Mouse (Mus musculus) Patski (cell line): ENCODE measurements around the gene Trim54. TPM values are rescaled to one million over a fixed set of nuclear protein-coding genes. Genes with fewer than 3 reads are reported as not detected.
A peak's percentile ranks its signal among the peaks of the same experiment; 100 is the strongest.

ENCODE experiments used
- ATAC-seq: fragments of 100-300 bp; one replicate; pipeline ENCODE4 v1.8.0; 2021
- CTCF ChIA-PET: fragments of 350-600 bp; sonication (Branson Sonifier 250); formaldehyde crosslinking; loops from one replicate; lab custom pipeline; 2022; ENCODE audit warnings: inconsistent platforms; lab: Charles Lee
- POLR2A ChIA-PET: fragments of 350-600 bp; sonication (Branson Sonifier 250); formaldehyde crosslinking; loops from one replicate; lab custom pipeline; 2022; ENCODE audit warnings: antibody characterized with exemption, inconsistent platforms; lab: Charles Lee
- DNase-seq: peaks from one replicate; pipeline ENCODE4 v3.0.0-alpha.2; 2011; ENCODE audit warnings: low read depth, low spot score
- H3K27me3 ChIP-seq: fragments of 371-371 bp; one replicate; pipeline ENCODE4 v1.5.1; 2021
- CTCF ChIP-seq: fragments of 100-300 bp; IDR thresholded peaks from one replicate; pipeline ENCODE4 v1.5.1; 2021
- in situ Hi-C: fragments of 300-500 bp; cut with MboI; formaldehyde crosslinking; loops from 3 replicates; pipeline ENCODE4 v1.11.1; 2018; ENCODE audit warnings: low pct_unique_long_range_greater_than_20kb, mixed read lengths
- polyA plus RNA-seq: library from polyadenylated mRNA; unstranded; gene quantifications from one replicate; pipeline ENCODE4 v1.2.3, GENCODE M21; 2021

Trim54 gene
- polyA plus RNA-seq, 1 experiment from 2014 or later: not detected

- in situ Hi-C loops: no loop called here
- H3K27me3 ChIP-seq: peaks cover 41% of the 10 kb centered on the region
- POLR2A ChIA-PET: no interaction called here
- ATAC-seq: peak; percentile 31
- CTCF ChIA-PET: interaction anchor here (1.7 kb wide), 1 partner anchor 13 kb away, joined by 6 read pairs; no protein-coding TSS in a partner anchor
- DNase-seq: no peak
- no peak for TF ChIP-seq CTCF
These were observed 21.9 kb downstream of the Trim54 start, which contains the start of gene Ucn for GRCm38 (mm10) chr5:31138241-31138967. TSS of gene Ucn (minus strand) at chr5:31138829.

GRCm38 (mm10) chr5:31138968-31139425, 22.5 kb downstream of the Trim54 start:
- TF ChIP-seq CTCF: no peak
- in situ Hi-C loops: no loop called here
- POLR2A ChIA-PET: no interaction called here
- DNase-seq (no peak), ATAC-seq (peak; percentile 30)
- CTCF ChIA-PET: interaction anchor here (1.7 kb wide), 1 partner anchor 12 kb away, joined by 6 read pairs; no protein-coding TSS in a partner anchor
- peaks cover 41% of the 10 kb centered on the region for H3K27me3 ChIP-seq

- in situ Hi-C loops: no loop called here
- ChIA-PET POLR2A (interaction anchor here (0.6 kb wide), 1 partner anchor 326 kb away, joined by 3 read pairs; no protein-coding TSS in a partner anchor), CTCF (no interaction called here)
- ATAC-seq: no peak
- DNase-seq: no peak
- TF ChIP-seq CTCF: no peak
- no peaks in the 10 kb centered on the region for H3K27me3 ChIP-seq
These were observed 33.3 kb downstream of the Trim54 start for GRCm38 (mm10) chr5:31149781-31150180.

- H3K27me3 ChIP-seq: no peaks in the 10 kb centered on the region
- ATAC-seq (peak; percentile 48), DNase-seq (peak; percentile 91)
- ChIA-PET CTCF (interaction anchor here (0.8 to 2.2 kb wide), 4 partner anchors 13 to 41 kb away, joined by 3 to 11 read pairs (median 6); partner anchors contain the start of genes Gm29609, Gtf3c2 and Ucn), POLR2A (interaction anchor here (0.6 to 2.0 kb wide), 4 partner anchors 11 to 97 kb away, joined by 3 to 5 read pairs (median 3); partner anchors contain the start of gene Zfp513)
- TF ChIP-seq CTCF: no peak
- in situ Hi-C loops: no loop called here
These were observed 35.2 kb downstream of the Trim54 start for GRCm38 (mm10) chr5:31151746-31152145.

GRCm38 (mm10) chr5:31153516-31154151, 37.1 kb downstream of the Trim54 start:
- DNase-seq (no peak), ATAC-seq (peak; percentile 8)
- ChIA-PET POLR2A (interaction anchor here (0.6 to 2.0 kb wide), 4 partner anchors 9 to 248 kb away, joined by 3 to 5 read pairs (median 4); partner anchors contain the start of genes Eif2b4, Gm29609, Gtf3c2 and Snx17), CTCF (interaction anchor here (1.8 kb wide), 1 partner anchor 9 kb away, joined by 5 read pairs; no protein-coding TSS in a partner anchor)
- TF ChIP-seq CTCF: no peak
- in situ Hi-C loops: no loop called here
- no peaks in the 10 kb centered on the region for H3K27me3 ChIP-seq

GRCm38 (mm10) chr5:31154152-31154553, 37.6 kb downstream of the Trim54 start, which contains the start of gene Mpv17:
TSS of gene Mpv17 (minus strand) at chr5:31154251.
- H3K27me3 ChIP-seq: no peaks in the 10 kb centered on the region
- CTCF ChIA-PET: interaction anchor here (1.8 kb wide), 1 partner anchor 9 kb away, joined by 5 read pairs; no protein-coding TSS in a partner anchor
- no peak for TF ChIP-seq CTCF
- in situ Hi-C loops: no loop called here
- DNase-seq (peak; percentile 70), ATAC-seq (peak; percentile 75)
- POLR2A ChIA-PET: interaction anchor here (0.6 to 1.0 kb wide), 3 partner anchors 16 to 39 kb away, joined by 3 read pairs; partner anchors contain the start of genes Eif2b4, Gm29609, Gtf3c2 and Snx17

- no peak for ATAC-seq
- in situ Hi-C loops: no loop called here
- H3K27me3 ChIP-seq: no peaks in the 10 kb centered on the region
- TF ChIP-seq CTCF: no peak
- no peak for DNase-seq
- ChIA-PET CTCF (interaction anchor here (1.4 to 3.2 kb wide), 3 partner anchors 13 to 166 kb away, joined by 3 to 16 read pairs (median 4); no protein-coding TSS in a partner anchor), POLR2A (interaction anchor here (1.4 kb wide), 1 partner anchor 10 kb away, joined by 5 read pairs; no protein-coding TSS in a partner anchor)
These were observed 46.0 kb downstream of the Trim54 start for GRCm38 (mm10) chr5:31162462-31162861.

GRCm38 (mm10) chr5:31164878-31165277, 48.4 kb downstream of the Trim54 start:
- CTCF ChIA-PET: interaction anchor here (3.2 kb wide), 1 partner anchor 11 kb away, joined by 16 read pairs; no protein-coding TSS in a partner anchor
- DNase-seq (no peak), ATAC-seq (no peak)
- TF ChIP-seq CTCF: no peak
- in situ Hi-C loops: no loop called here
- H3K27me3 ChIP-seq: no peaks in the 10 kb centered on the region
- POLR2A ChIA-PET: no interaction called here

- DNase-seq: no peak
- ChIA-PET POLR2A (interaction anchor here (0.9 kb wide), 1 partner anchor 24 kb away, joined by 3 read pairs; the partner anchor contains the start of genes Eif2b4 and Snx17), CTCF (no interaction called here)
- in situ Hi-C loops: no loop called here
- H3K27me3 ChIP-seq: no peaks in the 10 kb centered on the region
- ATAC-seq: no peak
- no peak for TF ChIP-seq CTCF
These were observed 52.1 kb downstream of the Trim54 start for GRCm38 (mm10) chr5:31168630-31169029.
